Mouse (Mus musculus) ovary, adult 18-20 months (tissue): Measurements from ENCODE around the gene Pcgf2.
"Not testable (repeated sequence)": the region's sequence is repeated elsewhere in the genome, so short reads cannot be mapped to it uniquely, and the experiment has no call there.

Experiments
- DNase-seq: peaks from one replicate; pipeline ENCODE4 v3.0.0; 2022; ENCODE audit warnings: low spot score, mixed read lengths

Pcgf2 gene

GRCm38 (mm10) chr11:97650341-97650740, 50.0 kb downstream of the Pcgf2 start:
- DNase-seq, result no peak

GRCm38 (mm10) chr11:97648541-97648940, 51.8 kb downstream of the Pcgf2 start:
- not testable (repeated sequence) for DNase-seq

GRCm38 (mm10) chr11:97644834-97645233, 55.5 kb downstream of the Pcgf2 start:
- no peak for DNase-seq

GRCm38 (mm10) chr11:97643380-97644055, 56.8 kb downstream of the Pcgf2 start:
- DNase-seq, result no peak

- DNase-seq, result no peak
These were observed 57.6 kb downstream of the Pcgf2 start for GRCm38 (mm10) chr11:97642746-97643145.

- no peak for DNase-seq
These were observed 58.6 kb downstream of the Pcgf2 start for GRCm38 (mm10) chr11:97641668-97642067.
